ENCODE assay signal across 8 mouse cellular contexts in genomic region chrX:94689593-94689992, GRCm38 (mm10). TPM values are rescaled to one million over a fixed set of nuclear protein-coding genes. Genes with fewer than 3 reads are reported as not detected.
DNase-seq lines count a peak whose midpoint lies in the region; ATAC-seq and TF ChIP-seq lines count a peak whose summit lies in the region.
"Not testable (repeated sequence)": the region's sequence is repeated elsewhere in the genome, so short reads cannot be mapped to it uniquely, and the experiment has no call there.

No protein-coding gene starts in this region.

- H3K36me3 ChIP-seq in MEL (ENCODE audit: control insufficient read depth in 1 of 2, insufficient read depth in 2 of 2, low read length in 2 of 2); forebrain, embryonic 11.5 days (ENCODE audit: control insufficient read depth, insufficient read depth, low read length); hindbrain, postnatal 0 days (ENCODE audit: insufficient read depth, low read length); lung, postnatal 0 days (ENCODE audit: insufficient read depth, low read length); neural tube, embryonic 11.5 days (ENCODE audit: control insufficient read depth, insufficient read depth, low read length): not testable (repeated sequence)

- not testable (repeated sequence) for DNase-seq in MEL (ENCODE audit: low read depth, low spot score); forebrain, embryonic 11.5 days (ENCODE audit: low spot score); hindbrain, postnatal 0 days (ENCODE audit: low spot score); layer of hippocampus, adult 2 months (ENCODE audit: low spot score in 2 of 2); lung, postnatal 0 days (ENCODE audit: low spot score); neural tube, embryonic 11.5 days (ENCODE audit: low spot score)
- peak; percentile 20 for DNase-seq in cerebellum, adult 11 months

- H3K27me3 ChIP-seq in MEL (ENCODE audit: control insufficient read depth in 1 of 2, insufficient read depth in 2 of 2, low read length in 2 of 2); forebrain, embryonic 11.5 days (ENCODE audit: control insufficient read depth, insufficient read depth, low read length); hindbrain, postnatal 0 days (ENCODE audit: insufficient read depth, low read length); lung, postnatal 0 days (replicated peaks; ENCODE audit: insufficient read depth, low read length); neural tube, embryonic 11.5 days (ENCODE audit: control insufficient read depth, insufficient read depth, low read length): not testable (repeated sequence)

- not testable (repeated sequence) for H3K4me2 ChIP-seq in forebrain, embryonic 11.5 days (ENCODE audit: low read depth, low read length, severe bottlenecking); hindbrain, postnatal 0 days (ENCODE audit: low read depth, low read length); lung, postnatal 0 days (replicated peaks; ENCODE audit: low read depth, low read length); neural tube, embryonic 11.5 days (ENCODE audit: low read depth)

- H3K4me1 ChIP-seq in MEL (ENCODE audit: control insufficient read depth in 1 of 2, insufficient read depth in 2 of 2, low read length in 2 of 2); forebrain, embryonic 11.5 days (replicated peaks; ENCODE audit: control insufficient read depth, insufficient read depth, low read length); hindbrain, postnatal 0 days (ENCODE audit: insufficient read depth, low read length); lung, postnatal 0 days (ENCODE audit: insufficient read depth, low read depth, low read length); neural tube, embryonic 11.5 days (ENCODE audit: control insufficient read depth, insufficient read depth, low read length): not testable (repeated sequence)

- not testable (repeated sequence) for TF ChIP-seq POLR2A in MEL (IDR thresholded peaks at IDR 0.05; ENCODE audit: control insufficient read depth in 1 of 2, insufficient read depth in 1 of 2, low read depth in 1 of 2, low read length in 2 of 2, poor library complexity in 1 of 2)

- peak; percentile 58 for ATAC-seq in forebrain, embryonic 11.5 days (replicated peaks; ENCODE audit: low FRiP score)
- peak; percentile 97 for ATAC-seq in granulocyte monocyte progenitor cell, adult 5-6 weeks (replicated peaks; ENCODE audit: poor library complexity, severe bottlenecking)
- ATAC-seq in hindbrain, postnatal 0 days = peak; percentile 93
- peak; percentile 41 for ATAC-seq in lung, postnatal 0 days
- peak; percentile 58; the same call in 1 of the 2 replicates for ATAC-seq in neural tube, embryonic 11.5 days (ENCODE audit: insufficient read depth, low FRiP score, low TSS enrichment)

- H3K9ac ChIP-seq in MEL (ENCODE audit: control insufficient read depth, low read depth, low read length, poor library complexity, severe bottlenecking); forebrain, embryonic 11.5 days (ENCODE audit: low read length); hindbrain, postnatal 0 days (replicated peaks; ENCODE audit: low read length); lung, postnatal 0 days (replicated peaks; ENCODE audit: low read depth); neural tube, embryonic 11.5 days (ENCODE audit: low read length): not testable (repeated sequence)

- TF ChIP-seq RAD21 in MEL (IDR thresholded peaks at IDR 0.05; ENCODE audit: low read depth, low read length) = not testable (repeated sequence)

- TF ChIP-seq CTCF in MEL (IDR thresholded peaks at IDR 0.05 in 2 of 3, conservative IDR thresholded peaks at IDR 0.05 in 1 of 3; ENCODE audit: control insufficient read depth in 1 of 3, insufficient read depth in 1 of 3, low read depth in 2 of 3, low read length in 3 of 3, poor library complexity in 1 of 3, severe bottlenecking in 1 of 3) = not testable (repeated sequence)
- peak; percentile 32; the same call in 1 of the 2 replicates for TF ChIP-seq CTCF in hindbrain, postnatal 0 days (IDR thresholded peaks at IDR 0.05; ENCODE audit: low read depth)
- peak; percentile 44 for TF ChIP-seq CTCF in layer of hippocampus, adult 2 months (conservative IDR thresholded peaks at IDR 0.05)
- TF ChIP-seq CTCF in lung, postnatal 0 days (IDR thresholded peaks at IDR 0.05) = peak; percentile 12; the same call in 1 of the 2 replicates

- 83% methylated on average over 5 of the region's 5 CpGs for WGBS in forebrain, embryonic 11.5 days
- WGBS in hindbrain, postnatal 0 days = 82% methylated on average over 5 of the region's 5 CpGs
- 91% methylated on average over 5 of the region's 5 CpGs for WGBS in lung, postnatal 0 days
- 87% methylated on average over 5 of the region's 5 CpGs for WGBS in neural tube, embryonic 11.5 days

- H3K27ac ChIP-seq in MEL (ENCODE audit: control insufficient read depth, low read depth, low read length); forebrain, embryonic 11.5 days (ENCODE audit: low read depth, low read length); hindbrain, postnatal 0 days; layer of hippocampus, adult 2 months; lung, postnatal 0 days (ENCODE audit: low read length); neural tube, embryonic 11.5 days (ENCODE audit: low read depth, low read length): not testable (repeated sequence)

- H3K9me3 ChIP-seq in MEL (replicated peaks; ENCODE audit: insufficient read depth, low read length); forebrain, embryonic 11.5 days (ENCODE audit: control insufficient read depth, low read length); hindbrain, postnatal 0 days (ENCODE audit: low read length); lung, postnatal 0 days (ENCODE audit: low read length); neural tube, embryonic 11.5 days (ENCODE audit: control insufficient read depth, low read length): not testable (repeated sequence)

- not testable (repeated sequence) for H3K79me2 ChIP-seq in MEL (ENCODE audit: control insufficient read depth, insufficient read depth, low read length, poor library complexity)

- not testable (repeated sequence) for H3K4me3 ChIP-seq in MEL (ENCODE audit: control insufficient read depth in 1 of 2, insufficient read depth in 1 of 2, low read depth in 2 of 2, low read length in 2 of 2); forebrain, embryonic 11.5 days (ENCODE audit: low read depth, low read length); hindbrain, postnatal 0 days (ENCODE audit: low read length); layer of hippocampus, adult 2 months; lung, postnatal 0 days (ENCODE audit: low read depth, low read length); neural tube, embryonic 11.5 days (ENCODE audit: low read depth, low read length)

- not testable (repeated sequence) for TF ChIP-seq EP300 in MEL (IDR thresholded peaks at IDR 0.05; ENCODE audit: low read depth in 1 of 2, low read length in 2 of 2); lung, postnatal 0 days (IDR thresholded peaks at IDR 0.05)

TF ChIP-seq in MEL, 35 proteins besides CTCF, POLR2A, EP300 and RAD21:
- peak; percentile 21; the same call in 1 of the 2 replicates for TF ChIP-seq SMC3 (IDR thresholded peaks at IDR 0.05; ENCODE audit: low read depth, low read length)

RNA-seq across cellular contexts. Expression of gene Zxdb, which starts 34.8 kb away (rescaled TPM):
- 4.6 and 4.8 TPM in 2 replicates for total RNA-seq in MEL (2012; rRNA removed)
- 1 to 10 TPM in 1 of 2 experiments, not detected in 1; 2.0 TPM for polyA plus RNA-seq in MEL (2012; ENCODE audit: insufficient read depth in 1 of 2, insufficient read length in 2 of 2, low read depth in 1 of 2, low replicate concordance in 2 of 2, missing spikeins in 1 of 2)
- 1.7 and 2.3 TPM in 2 replicates for polyA plus RNA-seq in forebrain, embryonic 11.5 days (2014; fragmentation: Nextera tagmentation; extraction: Ambion mirVana)
- 4.6 and 5.0 TPM in 2 replicates for total RNA-seq in granulocyte monocyte progenitor cell, adult 5-6 weeks (2014; fragmentation: Nextera tagmentation)
- total RNA-seq in granulocyte monocyte progenitor cell, adult 5-6 weeks (2017) = 4.8 and 6.8 TPM in 2 replicates
- total RNA-seq in hindbrain, postnatal 0 days (2014; rRNA removed) = 24.2 and 24.7 TPM in 2 replicates
- polyA plus RNA-seq in hindbrain, postnatal 0 days (2015; fragmentation: Nextera tagmentation; extraction: Ambion mirVana) = 1.6 and 1.8 TPM in 2 replicates
- 10 to 100 TPM; 18.9 to 19.0 TPM for total RNA-seq in layer of hippocampus, adult 2 months (2021)
- polyA plus RNA-seq in lung, postnatal 0 days (2015; fragmentation: Nextera tagmentation; extraction: Ambion mirVana) = 1.8 and 1.9 TPM in 2 replicates
- 1.6 and 2.4 TPM in 2 replicates for polyA plus RNA-seq in neural tube, embryonic 11.5 days (2014; fragmentation: Nextera tagmentation; extraction: Ambion mirVana)

RNA-seq across cellular contexts. Expression of gene Gspt2, which starts 53.7 kb away (rescaled TPM):
- not detected in 2 replicates for total RNA-seq in MEL (2012; rRNA removed)
- polyA plus RNA-seq in MEL (2012; ENCODE audit: insufficient read depth in 1 of 2, insufficient read length in 2 of 2, low read depth in 1 of 2, low replicate concordance in 2 of 2, missing spikeins in 1 of 2) = not detected
- 9.8 and 11.3 TPM in 2 replicates for polyA plus RNA-seq in forebrain, embryonic 11.5 days (2014; fragmentation: Nextera tagmentation; extraction: Ambion mirVana)
- total RNA-seq in granulocyte monocyte progenitor cell, adult 5-6 weeks (2014; fragmentation: Nextera tagmentation) = 16.6 and 18.9 TPM in 2 replicates
- total RNA-seq in granulocyte monocyte progenitor cell, adult 5-6 weeks (2017) = 11.3 and 12.8 TPM in 2 replicates
- 11.1 and 12.2 TPM in 2 replicates for total RNA-seq in hindbrain, postnatal 0 days (2014; rRNA removed)
- 21.6 and 22.2 TPM in 2 replicates for polyA plus RNA-seq in hindbrain, postnatal 0 days (2015; fragmentation: Nextera tagmentation; extraction: Ambion mirVana)
- total RNA-seq in layer of hippocampus, adult 2 months (2021) = 10 to 100 TPM; 40.6 to 43.0 TPM
- 1.0 and 1.1 TPM in 2 replicates for polyA plus RNA-seq in lung, postnatal 0 days (2015; fragmentation: Nextera tagmentation; extraction: Ambion mirVana)
- polyA plus RNA-seq in neural tube, embryonic 11.5 days (2014; fragmentation: Nextera tagmentation; extraction: Ambion mirVana) = 9.7 and 11.0 TPM in 2 replicates

Comparison
In these comparisons a context has a peak if more than half of its experiments do, and no peak if none do; other contexts are left out.
1. ATAC-seq: peak in every context shown above with its lines; median percentile 97 in granulocyte monocyte progenitor cell, adult 5-6 weeks; 93 in hindbrain, postnatal 0 days; 58 in forebrain, embryonic 11.5 days; 58 in neural tube, embryonic 11.5 days; 41 in lung, postnatal 0 days.